Mouse (Mus musculus) adrenal gland, adult 18-20 months (tissue): ENCODE measurements at regions not wholly inside any gene's neighbourhood (a gene's known extent, or its start where the extent isn't known, plus 50 kb on each side); places are given as distances from the start of the nearest gene placed in this dataset.

Source experiments
- DNase-seq, 2 experiments: peaks; one replicate each; pipeline ENCODE4 v3.0.0; 2021 to 2022; ENCODE audit warnings: low spot score in 2 of 2

DNA sequence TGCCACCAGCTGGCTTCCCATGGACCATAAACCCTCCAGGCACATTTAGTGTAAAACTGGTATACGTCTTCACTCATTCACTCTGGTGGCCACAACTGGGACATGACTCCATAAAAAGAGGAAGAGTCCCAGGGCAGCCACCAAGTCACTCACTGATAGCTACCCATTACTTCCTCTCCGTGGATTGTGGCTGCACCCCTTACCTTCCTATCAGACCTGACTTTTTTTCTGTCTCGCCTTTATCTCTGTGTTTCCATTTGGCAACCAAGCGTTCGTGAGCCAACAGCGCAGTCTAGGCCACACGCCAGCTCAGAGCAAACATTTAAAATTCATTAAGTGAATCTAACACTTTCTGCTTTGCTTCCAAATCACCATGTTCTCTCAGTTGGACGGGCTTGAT lies 53.9 kb upstream of the Slc44a1 start:
- no peak for DNase-seq

DNA sequence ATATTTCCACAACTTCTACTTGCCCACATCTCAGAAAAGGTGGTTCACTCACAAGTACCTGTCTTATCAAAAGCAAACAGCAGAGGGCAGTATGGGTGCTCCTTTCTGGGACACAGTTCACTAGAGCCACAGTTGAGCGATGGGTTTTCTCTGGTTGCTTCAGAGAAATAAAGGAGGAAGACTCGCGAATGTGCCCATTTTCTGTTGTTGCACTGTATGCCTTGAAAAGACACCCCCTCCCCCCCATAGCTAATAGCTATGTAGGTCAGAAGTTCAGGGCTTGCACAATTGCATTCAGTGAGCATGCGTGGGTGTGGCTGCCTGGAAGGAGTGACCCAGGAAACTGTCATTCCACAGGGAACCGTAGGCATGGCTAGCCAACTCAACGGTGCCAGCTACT lies 55.5 kb upstream of the Slc44a1 start:
- DNase-seq, result peak; percentile 54 to 81

DNA sequence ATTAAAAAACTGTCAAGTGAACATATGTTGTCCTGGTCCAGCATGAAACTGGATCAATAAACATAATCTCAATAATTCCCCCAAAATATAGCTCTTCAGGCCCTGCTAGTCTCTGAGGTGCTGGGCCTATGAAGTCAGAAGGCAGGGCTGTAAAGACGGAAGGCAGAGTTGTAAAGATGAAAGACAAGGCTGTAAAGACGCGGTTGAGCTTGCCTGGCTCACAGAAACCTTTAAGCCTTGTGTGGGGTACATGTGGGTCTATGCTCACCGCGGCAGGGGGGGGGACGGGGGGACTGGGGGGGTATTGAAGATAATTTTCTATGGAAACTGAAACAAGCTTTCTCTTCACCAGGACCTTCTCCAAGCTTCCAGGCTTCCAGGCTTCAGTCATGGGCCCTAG lies 56.1 kb upstream of the Slc44a1 start:
- no peak for DNase-seq

DNA sequence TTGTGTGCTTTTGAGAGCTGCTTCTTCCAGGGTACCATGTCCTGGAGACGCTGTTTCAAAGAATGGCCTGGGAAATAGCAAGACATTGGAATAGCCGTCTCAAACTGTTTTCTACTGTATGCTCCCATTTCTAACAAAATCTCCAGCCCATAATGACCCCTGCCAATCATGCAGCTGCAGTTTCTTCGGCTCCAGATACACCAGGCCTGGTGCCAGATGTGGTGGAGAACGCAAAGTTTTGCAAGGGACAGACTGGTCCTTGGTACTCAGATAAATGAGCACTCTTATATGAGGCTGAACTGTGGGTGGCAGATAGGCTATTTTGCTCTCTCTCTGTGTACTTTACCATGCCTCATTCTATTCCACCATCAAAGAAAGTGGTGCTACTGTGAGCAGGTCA lies 58.2 kb upstream of the Slc44a1 start:
- DNase-seq, result no peak

DNA sequence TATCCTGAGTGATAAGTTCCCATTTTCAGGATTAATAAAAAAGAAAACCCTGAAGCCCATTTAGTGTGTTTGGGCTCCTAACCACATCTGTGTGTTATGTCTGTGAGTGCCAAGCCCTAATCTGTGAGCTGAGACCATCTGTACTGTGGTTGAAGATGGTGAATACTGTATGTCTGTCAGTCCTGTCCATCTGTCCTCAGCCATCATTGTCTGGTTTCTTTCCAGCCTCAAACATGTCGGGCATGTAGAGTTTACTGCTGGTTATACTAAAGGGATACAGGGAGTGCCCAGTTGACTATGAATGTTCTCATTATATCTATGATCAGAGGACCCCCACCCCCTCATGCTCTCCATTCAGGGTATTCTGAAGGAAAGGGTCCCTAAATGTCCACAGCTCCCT lies 60.4 kb upstream of the Slc44a1 start:
- no peak for DNase-seq

DNA sequence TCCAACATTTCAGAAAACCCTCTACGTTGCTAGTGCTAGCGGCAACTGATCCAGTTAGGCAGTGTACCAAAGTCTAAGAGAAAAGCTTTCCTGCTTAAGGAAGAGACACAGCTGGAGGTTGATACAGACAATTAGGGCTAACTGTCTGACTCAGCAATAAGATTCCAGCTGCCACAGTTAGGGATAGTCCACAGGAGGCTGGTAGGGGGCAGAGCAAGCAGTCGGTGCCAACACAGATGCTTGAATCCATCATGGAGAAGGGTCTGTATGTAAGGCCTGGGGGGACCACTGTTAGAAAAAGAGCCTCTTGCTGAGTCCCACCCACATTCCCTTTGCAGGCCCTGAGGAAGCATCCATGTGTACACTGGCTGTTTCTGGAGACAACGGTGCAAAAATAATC lies 63.2 kb upstream of the Slc44a1 start:
- DNase-seq, result no peak

DNA sequence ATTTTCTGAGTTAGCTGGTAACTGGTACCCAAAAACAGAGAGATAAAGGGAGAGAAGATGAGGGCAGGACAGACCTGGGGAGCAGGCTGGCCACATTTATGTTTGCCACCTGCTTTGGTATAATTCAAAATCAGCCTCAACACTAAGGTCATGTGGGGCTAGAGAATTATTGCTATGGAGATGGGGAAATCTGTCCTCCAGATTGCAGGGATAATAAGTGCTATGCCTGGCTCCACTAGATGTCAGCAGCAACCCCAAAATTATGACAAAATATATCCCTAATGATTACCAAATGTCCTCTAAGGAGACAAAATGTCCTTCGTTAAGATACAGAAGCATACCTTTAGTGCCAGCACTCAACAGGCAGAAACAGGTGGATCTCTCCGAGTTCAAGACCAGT lies 83.8 kb upstream of the Slc44a1 start:
- DNase-seq, result no peak

DNA sequence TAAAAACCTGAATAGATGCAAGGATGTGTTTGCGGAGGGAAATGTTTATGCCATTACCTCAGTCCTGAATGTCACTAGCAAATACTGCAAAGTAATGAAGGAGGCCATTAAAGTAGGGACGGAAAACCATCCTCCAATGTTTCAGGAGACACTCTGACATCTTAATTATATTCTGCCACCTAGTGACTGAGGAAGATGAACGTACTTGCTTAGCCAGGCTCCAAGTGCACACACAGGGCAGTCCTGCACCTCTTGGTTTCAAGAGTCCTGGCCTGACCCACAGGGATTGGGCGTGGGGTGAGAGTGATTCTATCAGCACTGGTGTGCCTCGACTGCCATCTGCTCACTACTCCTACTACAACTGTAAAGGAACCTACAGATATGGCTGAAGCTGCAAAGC lies 85.3 kb upstream of the Slc44a1 start:
- DNase-seq, result peak in 1 of 2 experiments; percentile 30

DNA sequence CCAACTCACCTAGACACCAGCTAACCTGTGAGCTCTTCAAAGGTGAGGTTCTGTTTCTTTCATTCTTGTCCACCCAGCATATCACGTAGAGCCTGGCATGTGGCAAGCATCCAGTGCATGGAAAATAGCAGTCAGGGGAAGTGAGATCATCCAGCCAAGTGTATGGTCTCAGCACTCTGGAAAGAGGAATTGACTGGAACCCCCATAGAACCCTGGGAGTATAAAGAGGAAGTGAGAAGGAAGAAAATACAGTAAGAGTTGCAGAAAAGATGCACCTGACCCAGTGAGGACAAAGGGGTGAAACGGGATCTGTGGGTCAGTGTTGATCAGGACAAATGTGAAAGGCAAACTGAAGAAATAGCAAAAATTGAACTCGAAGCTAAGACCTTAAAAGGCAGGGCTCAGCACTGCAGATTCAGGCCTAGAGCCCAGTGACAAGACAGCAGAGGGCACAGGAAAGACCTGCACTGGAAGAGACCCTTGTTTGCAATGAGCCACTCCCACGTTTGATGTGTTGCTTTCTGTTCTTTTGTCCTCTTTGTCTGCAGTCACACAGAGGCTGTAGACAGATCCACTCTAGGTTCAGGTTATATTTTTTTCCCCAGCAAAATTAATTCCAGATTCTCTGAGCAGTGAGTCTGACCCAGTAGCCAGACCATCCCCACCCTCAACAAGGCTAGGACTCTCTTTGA lies 86.7 kb upstream of the Slc44a1 start:
- no peak for DNase-seq

DNA sequence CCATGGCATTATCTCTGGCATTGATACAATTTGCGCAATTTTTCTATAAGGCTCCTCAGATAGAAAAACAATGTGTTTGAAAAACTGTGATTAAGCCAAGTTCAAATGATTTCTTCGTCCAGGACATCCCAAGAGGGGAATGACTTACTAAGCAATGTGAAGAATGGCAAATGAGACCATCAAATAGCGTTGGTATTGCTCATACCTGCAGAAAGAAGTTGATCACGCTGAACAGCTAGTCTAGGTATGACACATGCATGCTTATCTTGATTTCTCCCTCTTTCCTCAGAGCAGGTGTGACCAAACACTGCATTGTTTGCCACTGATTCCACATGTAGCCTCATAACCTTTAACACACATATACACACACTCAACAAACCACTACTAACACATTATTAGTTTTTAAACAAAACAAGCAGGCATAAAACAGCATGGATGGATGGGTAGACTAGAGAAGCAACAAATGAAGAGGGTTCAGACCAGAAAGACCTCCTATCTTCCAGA lies 89.1 kb upstream of the Slc44a1 start:
- no peak for DNase-seq

DNA sequence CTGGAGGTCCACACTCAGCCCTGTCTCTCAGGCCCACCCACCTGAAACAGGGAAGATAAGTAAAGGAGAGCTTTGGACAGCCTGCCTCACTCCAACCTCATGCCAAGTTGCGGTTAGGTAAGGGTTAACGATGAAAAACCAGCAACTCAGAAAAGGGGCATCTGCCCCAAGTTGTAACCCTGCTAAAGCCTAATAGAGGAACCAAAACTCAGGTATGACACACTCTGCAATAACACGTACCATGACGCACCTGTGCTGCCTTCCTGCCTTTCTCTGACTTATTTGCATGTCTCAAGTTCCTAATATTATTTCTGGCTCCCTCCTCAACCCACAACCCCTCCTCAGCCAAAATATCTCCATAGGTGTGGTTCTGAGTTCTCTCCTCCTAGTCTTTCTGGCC lies 94.9 kb upstream of the Slc44a1 start:
- no peak for DNase-seq

DNA sequence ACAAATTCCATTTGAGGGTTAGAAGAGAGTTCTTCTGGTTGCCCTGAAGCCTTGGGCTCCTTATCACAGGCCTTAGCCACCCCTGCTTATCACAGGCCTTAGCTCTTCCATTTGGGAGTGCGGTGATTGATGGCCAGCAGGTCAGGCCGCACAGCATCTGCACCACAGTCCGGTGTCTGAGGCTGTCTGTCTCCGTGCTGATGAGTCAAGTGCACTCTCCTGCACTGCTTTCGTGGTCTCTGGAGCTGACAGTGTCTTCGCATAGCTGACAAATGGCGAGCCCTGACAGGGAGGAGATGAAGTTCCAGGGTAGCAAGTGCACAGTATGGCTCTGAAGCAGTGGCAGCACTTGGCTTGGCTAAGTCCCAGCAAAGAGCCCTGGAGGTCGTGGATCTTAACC lies 95.7 kb upstream of the Slc44a1 start:
- no peak for DNase-seq

DNA sequence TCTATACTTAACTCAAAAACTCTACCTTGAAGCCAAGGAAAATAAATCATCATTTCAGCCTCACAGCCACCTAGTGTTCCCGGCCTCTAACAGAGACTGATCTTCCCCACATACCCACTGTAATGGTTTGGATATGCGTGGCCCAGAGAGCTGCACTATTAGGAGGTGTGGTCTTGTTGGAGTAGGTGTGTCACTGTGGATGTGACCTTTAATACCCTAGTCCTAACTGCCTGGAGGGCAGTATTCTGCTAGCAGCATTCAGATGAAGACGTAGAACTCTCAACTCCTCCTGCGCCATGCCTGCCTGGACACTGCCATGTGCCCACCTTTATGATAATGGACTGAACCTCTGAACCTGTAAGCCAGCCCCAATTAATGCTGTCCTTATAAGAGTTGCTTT lies 99.0 kb upstream of the Slc44a1 start:
- DNase-seq, result no peak

DNA sequence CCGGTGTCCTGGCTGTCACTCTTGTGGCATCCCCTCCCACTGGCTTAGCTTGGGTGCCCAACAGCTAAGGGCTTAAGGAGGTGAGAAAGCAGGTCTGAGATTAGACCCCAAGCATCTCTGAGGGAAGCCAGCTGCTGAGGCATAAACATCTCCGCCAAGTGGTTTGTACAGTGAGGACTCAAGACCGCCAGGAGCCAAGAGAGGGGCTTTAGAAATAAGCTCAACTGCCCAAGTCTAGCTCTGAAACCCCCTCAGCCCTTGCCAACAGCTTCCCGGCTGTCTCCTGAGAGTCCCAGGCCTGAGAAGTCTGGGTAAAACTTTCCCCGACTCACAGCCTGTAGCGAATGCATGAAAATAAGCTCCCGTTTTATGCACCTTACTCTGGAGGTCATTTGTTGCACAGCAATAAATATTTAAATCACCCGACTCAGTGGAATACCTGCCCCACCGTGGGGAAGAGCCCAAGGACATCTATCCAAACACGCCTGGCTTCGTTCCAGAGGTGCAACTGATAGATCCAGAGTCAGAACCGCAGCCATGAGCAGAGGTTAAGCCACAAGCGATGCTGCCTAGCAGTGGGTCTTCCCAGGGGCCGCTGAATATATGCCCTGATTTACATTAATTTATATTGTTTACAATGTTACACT lies 100.1 kb upstream of the Slc44a1 start:
- no peak for DNase-seq

DNA sequence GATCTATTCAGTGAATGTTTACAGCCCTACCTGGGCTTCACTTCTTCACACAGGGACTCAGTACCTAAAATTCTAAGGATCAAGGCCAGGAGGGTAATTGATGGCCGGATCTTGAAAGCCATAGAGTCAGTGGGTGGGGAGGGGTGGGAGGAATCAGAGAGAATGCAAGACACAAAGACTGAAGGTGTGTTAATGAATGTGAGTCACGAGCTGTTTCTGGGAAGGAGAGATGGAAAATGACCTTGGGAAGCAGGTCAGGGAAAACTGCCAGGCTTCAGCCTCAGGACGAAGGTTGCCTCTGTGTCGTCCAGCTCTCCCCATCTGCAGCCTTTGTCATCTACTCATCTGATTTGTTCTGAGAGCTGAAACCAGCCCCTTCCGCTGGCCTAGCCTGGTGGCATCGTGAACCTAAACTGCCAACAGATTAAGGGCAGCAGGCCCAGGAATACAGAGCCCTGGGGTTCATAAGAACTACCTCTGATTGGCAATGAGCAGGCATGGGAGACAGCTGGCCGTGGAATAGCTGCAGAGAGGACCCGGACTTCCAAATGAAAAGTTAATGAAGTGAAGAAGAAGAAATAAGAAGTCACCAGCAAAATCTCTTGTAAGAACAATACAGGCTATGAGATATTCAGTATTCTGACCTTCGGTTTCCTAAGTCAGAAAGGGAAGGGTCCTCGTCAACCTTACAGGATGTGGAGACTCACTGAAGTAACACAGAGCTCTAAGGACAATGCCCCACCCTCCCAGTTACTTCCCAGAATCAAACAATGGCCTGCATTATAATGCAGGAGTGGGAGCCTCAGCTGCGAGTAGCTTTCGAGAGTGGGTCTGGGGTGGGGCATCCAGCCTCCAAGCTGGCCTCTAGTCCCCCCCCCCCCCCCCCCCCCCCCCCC lies 100.8 kb upstream of the Slc44a1 start:
- DNase-seq, result peak in 1 of 2 experiments; percentile 41

DNA sequence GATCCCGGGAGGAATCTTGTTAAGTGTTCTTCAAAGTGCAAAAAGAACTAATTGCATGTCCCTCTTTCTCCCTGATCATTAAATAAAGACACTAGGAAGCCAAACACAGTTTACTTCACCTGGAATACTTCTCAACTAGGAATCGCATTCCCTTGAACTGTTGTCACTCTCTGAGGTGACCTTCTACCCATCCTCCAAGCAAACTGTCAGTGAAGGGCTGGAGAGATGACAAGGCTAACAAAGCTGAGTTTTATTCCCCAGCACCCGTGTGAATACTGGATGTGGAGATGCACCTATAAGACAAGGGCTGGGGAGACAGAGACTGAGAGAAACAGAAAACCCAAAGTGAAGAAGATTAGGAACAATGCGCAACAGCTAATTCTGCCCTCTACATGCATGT lies 101.7 kb upstream of the Slc44a1 start:
- DNase-seq, result no peak

DNA sequence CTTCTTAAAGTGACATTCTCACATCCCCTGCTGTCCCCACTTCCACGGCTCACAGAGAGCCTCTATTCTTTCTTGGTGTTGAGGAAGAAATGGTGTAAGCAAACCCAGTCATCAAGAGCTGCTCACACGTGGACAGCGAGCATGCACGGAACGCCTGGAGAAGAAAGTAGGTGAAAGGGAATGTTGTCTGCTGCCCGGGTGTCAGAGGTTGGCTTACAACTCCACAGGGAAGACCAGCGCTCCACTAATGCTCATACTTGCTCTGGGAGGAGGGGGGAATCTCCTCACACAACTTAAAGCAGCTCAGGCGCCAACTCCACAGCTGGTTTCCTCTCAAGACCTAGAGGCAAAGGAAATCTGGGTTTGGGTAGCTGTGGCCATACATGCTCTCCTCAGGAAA lies 102.4 kb upstream of the Slc44a1 start:
- DNase-seq, result no peak

DNA sequence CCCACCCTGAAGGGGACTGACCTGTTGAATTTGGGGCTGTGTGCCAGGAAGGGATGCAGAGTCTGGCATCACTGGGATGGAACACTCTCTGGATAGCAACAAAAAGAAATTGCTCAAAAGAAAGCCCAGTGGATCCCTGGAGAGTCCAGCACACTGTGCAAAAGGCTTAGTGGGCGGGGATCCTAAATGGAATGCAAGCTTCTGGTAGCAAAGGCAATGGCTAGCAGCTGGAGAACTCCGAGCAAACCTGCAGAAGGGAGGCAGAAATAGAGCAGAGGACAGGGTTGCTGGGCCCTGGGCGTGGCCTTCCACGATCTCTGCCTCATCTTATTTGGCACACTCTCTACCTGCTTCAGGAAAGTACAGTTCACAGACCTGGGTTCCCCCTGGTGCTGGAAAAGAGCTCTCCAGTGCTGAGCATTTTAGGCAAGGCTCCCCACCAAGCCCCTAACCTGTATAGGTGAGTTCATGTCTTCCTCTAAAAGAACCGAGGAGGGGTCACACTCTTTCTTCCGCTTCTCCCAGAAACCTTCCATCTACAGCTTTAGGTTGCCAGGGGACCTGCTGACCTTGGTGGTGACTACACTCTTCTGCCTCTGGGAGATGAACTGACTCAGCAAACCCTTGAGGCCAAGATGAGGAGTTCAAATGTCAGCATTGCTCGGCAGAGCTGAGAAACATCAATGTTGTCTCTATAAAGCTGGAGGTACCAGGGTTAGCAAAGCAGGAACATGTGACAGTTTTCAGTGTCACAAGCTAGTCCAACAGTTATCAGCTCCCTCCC lies 112.6 kb upstream of the Slc44a1 start:
- no peak for DNase-seq

DNA sequence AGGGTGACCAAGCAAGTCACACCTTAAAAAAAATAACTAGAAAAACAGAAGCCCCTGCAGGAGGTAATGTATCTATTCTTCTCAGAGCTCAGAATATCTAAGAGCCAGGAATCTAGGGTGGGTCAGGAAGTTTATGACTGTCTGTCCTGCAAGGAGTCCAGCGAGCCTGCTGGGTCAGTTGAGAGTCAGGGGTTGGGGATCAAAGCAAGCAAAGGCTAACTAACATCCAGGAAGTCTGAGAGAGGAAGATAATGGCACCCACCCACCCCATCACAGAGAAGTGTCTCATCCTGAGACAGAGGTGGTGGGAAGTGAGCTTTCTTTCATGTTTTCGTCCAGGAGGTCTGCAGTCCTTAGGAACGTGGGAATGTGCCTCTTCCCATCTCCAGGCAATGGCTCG lies 116.4 kb upstream of the Slc44a1 start:
- DNase-seq, result no peak

DNA sequence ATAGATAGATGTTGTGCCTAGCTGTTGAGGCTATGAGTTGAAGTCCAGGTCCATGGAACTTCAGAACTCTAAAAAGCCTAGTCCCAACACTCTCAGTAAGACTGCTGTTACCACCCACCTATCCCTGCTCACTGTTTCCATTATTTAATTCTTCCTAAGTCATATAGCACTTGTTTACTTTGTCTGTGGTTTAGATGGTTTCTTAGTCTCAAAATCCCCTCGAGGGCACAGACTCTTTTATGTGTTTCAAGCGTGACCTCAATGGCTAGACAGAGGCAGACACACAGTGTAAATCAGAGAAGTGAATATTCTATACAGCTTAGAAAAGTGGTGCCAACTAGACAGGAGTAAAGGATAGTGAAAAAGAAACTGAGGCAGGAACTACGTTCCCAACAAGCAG lies 117.0 kb upstream of the Slc44a1 start:
- DNase-seq, result no peak

DNA sequence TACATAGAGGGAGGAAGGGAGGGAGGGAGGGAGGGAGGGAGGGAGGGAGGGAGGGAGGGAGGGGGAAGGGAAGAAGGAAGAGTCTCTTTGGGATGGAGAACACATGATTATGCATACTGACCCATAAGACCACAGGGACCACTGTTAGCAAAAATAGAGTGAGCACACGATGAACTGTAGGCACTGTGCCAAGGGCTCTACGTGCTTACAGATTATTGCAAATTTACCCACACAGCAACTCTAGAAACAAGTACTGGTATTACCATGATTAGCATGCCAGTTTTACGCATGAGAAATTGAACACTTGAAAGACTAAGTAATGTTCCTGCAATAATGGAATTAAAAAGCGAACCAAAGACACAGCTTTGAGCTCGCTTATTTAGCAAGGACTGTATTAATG lies 117.7 kb upstream of the Slc44a1 start:
- no peak for DNase-seq
